Mouse (Mus musculus): Measurements from ENCODE around the gene Bola2.

DNA sequence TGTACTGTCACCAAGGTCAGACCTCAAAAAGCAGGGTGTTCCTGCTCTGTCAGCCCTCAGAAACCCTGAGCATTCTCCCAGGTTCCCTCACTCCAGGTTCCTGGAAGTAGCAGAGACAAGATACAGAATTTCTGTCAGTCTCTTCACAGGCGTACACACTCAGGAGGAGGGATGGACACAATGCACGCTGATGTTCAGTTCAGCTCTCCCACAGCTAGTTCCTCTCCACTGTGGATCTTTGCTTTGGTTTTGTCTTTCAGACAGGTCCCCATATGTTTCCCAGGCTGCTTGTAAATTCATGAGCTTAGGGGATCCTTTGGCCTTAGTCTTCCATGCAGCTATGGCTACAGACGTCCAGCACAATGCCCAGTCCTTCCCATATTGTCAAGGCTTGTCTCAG is 1.7 kb downstream of the Bola2 start:
- TF ChIP-seq CTCF (IDR thresholded peaks at IDR 0.05; ENCODE audit: control insufficient read depth, insufficient read depth, low read length) (no peak), POLR2A (IDR thresholded peaks at IDR 0.05; ENCODE audit: borderline replicate concordance, control insufficient read depth, low read depth, low read length) (no peak)

Measured in bone marrow, adult 2 months (tissue).